Mouse (Mus musculus) ES-E14 (cell line): ENCODE results near the gene Il10. TPM values are rescaled to one million over a fixed set of nuclear protein-coding genes. Genes with fewer than 3 reads are reported as not detected.
A peak's percentile ranks its signal among the peaks of the same experiment; 100 is the strongest.

ENCODE experiments used
- DNase-seq: peaks from one replicate; pipeline ENCODE4 v3.0.0-alpha.2; 2013; ENCODE audit warnings: low read depth, low spot score
- H3K27ac ChIP-seq: 2 replicates; pipeline ENCODE4 v1.5.1; 2012; ENCODE audit warnings: low read depth, mild to moderate bottlenecking, low read length, moderate library complexity, mixed read lengths; ENCODE audit not compliant: poor library complexity, insufficient read depth, severe bottlenecking
- H3K36me3 ChIP-seq: 2 replicates; pipeline ENCODE4 v1.6.1; 2012; ENCODE audit warnings: mild to moderate bottlenecking, low read length, moderate library complexity, mixed read lengths; ENCODE audit not compliant: control insufficient read depth, poor library complexity, insufficient read depth, severe bottlenecking
- H3K4me1 ChIP-seq, 2 experiments: fragments of 150-350 bp in 1 of 2; sonication (generic) in 1 of 2; 2 replicates each; pipeline ENCODE4 v1.6.1; 2012; ENCODE audit warnings: low read length in 2 of 2, mild to moderate bottlenecking in 1 of 2, mixed read lengths in 1 of 2; ENCODE audit not compliant: control insufficient read depth in 2 of 2, insufficient read depth in 2 of 2, poor library complexity in 1 of 2
- H3K4me3 ChIP-seq, 2 experiments: fragments of 150-350 bp in 1 of 2; sonication (generic) in 1 of 2; 2 replicates each; pipeline ENCODE4 v1.5.1; 2012; ENCODE audit warnings: low read length in 2 of 2, low read depth in 1 of 2, mild to moderate bottlenecking in 1 of 2, mixed read lengths in 1 of 2; ENCODE audit not compliant: insufficient read depth in 1 of 2, poor library complexity in 1 of 2, severe bottlenecking in 1 of 2
- H3K9ac ChIP-seq: 2 replicates; pipeline ENCODE4 v1.6.1; 2012; ENCODE audit warnings: low read depth, mild to moderate bottlenecking, low read length, mixed read lengths; ENCODE audit not compliant: poor library complexity, insufficient read depth, severe bottlenecking
- H3K9me3 ChIP-seq: fragments of 150-350 bp; sonication (generic); 2 replicates; pipeline ENCODE4 v1.6.1; 2012; ENCODE audit warnings: low read depth, mild to moderate bottlenecking, low read length; ENCODE audit not compliant: control insufficient read depth, insufficient read depth
- CHD2 ChIP-seq: IDR thresholded peaks from 2 replicates; pipeline ENCODE4 v1.6.1; 2014; ENCODE audit warnings: mild to moderate bottlenecking, low read depth, low read length, inconsistent platforms
- HCFC1 ChIP-seq: IDR thresholded peaks from 2 replicates; pipeline ENCODE4 v1.6.1; 2012; ENCODE audit warnings: low read length, inconsistent platforms, borderline replicate concordance; ENCODE audit not compliant: insufficient read depth
- MAFK ChIP-seq: IDR thresholded peaks from 2 replicates; pipeline ENCODE4 v1.6.1; 2014; ENCODE audit warnings: mild to moderate bottlenecking, low read depth, low read length, inconsistent platforms; ENCODE audit not compliant: insufficient read depth
- ZC3H11A ChIP-seq: IDR thresholded peaks from 2 replicates; pipeline ENCODE4 v1.6.1; 2012; ENCODE audit warnings: low read depth, mild to moderate bottlenecking, inconsistent platforms, low read length, borderline replicate concordance
- ZNF384 ChIP-seq: IDR thresholded peaks from 2 replicates; pipeline ENCODE4 v1.6.1; 2012; ENCODE audit warnings: low read depth, low read length, inconsistent platforms
- in situ Hi-C, 2 experiments: fragments of 600-800 bp; cut with MboI; formaldehyde crosslinking; loops; one replicate each; pipeline ENCODE4 v1.15.1; 2025; ENCODE audit warnings: low sequenced_read_pairs in 2 of 2, inconsistent platforms in 1 of 2; ENCODE audit not compliant: unreplicated experiment in 2 of 2
- total RNA-seq: library from RNA; depleted of rRNA; stranded (reverse); fragments of 300-350 nt; gene quantifications from 2 replicates; pipeline ENCODE4 v1.2.3, GENCODE M21; 2012

Gene Il10
- total RNA-seq, 1 experiment: 1.8 TPM

- Histone ChIP-seq H3K4me1 (no peaks in the 10 kb centered on the region), H3K27ac (no peak overlapping the region), H3K36me3 (no peaks in the 10 kb centered on the region), H3K9me3 (no peaks in the 10 kb centered on the region), H3K9ac (no peak overlapping the region), H3K4me3 (no peak overlapping the region)
- in situ Hi-C loops: loop anchor here in 1 of 2 experiments (25.0 kb wide), 1 partner anchor 173 kb away; the partner anchor contains the start of gene Il24
- TF ChIP-seq CHD2 (no peak), HCFC1 (no peak), ZC3H11A (peak; percentile 37; the same call in 1 of the 2 replicates)
- peak; percentile 26 for DNase-seq
Measured at GRCm38 (mm10) chr1:131060290-131061253, 40.9 kb downstream of the Il10 start.

GRCm38 (mm10) chr1:131061740-131062254, 42.2 kb downstream of the Il10 start:
- Histone ChIP-seq H3K9me3 (no peaks in the 10 kb centered on the region), H3K27ac (no peak overlapping the region), H3K9ac (no peak overlapping the region), H3K4me3 (no peak overlapping the region), H3K4me1 (no peaks in the 10 kb centered on the region), H3K36me3 (no peaks in the 10 kb centered on the region)
- in situ Hi-C loops: loop anchor here in 1 of 2 experiments (25.0 kb wide), 1 partner anchor 174 kb away; the partner anchor contains the start of gene Il24
- no peak for DNase-seq
- TF ChIP-seq ZC3H11A: no peak

- no peak for DNase-seq
- Histone ChIP-seq H3K4me1 (no peaks in the 10 kb centered on the region), H3K4me3 (no peak overlapping the region), H3K27ac (no peak overlapping the region), H3K9ac (no peak overlapping the region), H3K9me3 (no peaks in the 10 kb centered on the region), H3K36me3 (no peaks in the 10 kb centered on the region)
- no peak for TF ChIP-seq HCFC1
- no peak for TF ChIP-seq ZC3H11A
- no peak for TF ChIP-seq CHD2
- no peak for TF ChIP-seq MAFK
- no peak for TF ChIP-seq ZNF384
- in situ Hi-C loops: loop anchor here in 1 of 2 experiments (25.0 kb wide), 1 partner anchor 176 kb away; the partner anchor contains the start of gene Il24
Measured at GRCm38 (mm10) chr1:131062821-131063220, 43.2 kb downstream of the Il10 start.

- Histone ChIP-seq H3K9me3 (no peaks in the 10 kb centered on the region), H3K36me3 (no peaks in the 10 kb centered on the region), H3K4me1 (no peaks in the 10 kb centered on the region), H3K4me3 (no peak overlapping the region), H3K27ac (no peak overlapping the region), H3K9ac (no peak overlapping the region)
- in situ Hi-C loops: loop anchor here in 1 of 2 experiments (25.0 kb wide), 1 partner anchor 177 kb away; the partner anchor contains the start of gene Il24
- TF ChIP-seq MAFK: no peak
- DNase-seq: no peak
Measured at GRCm38 (mm10) chr1:131064202-131064601, 44.6 kb downstream of the Il10 start.
